Mouse (Mus musculus): Measurements from ENCODE around the gene Gm29554.
"Not testable (repeated sequence)": the region's sequence is repeated elsewhere in the genome, so short reads cannot be mapped to it uniquely, and the experiment has no call there.

Gm29554 gene

GRCm38 (mm10) chrY:12273632-12274031 is at the start of gene Gm29554:
TSS of gene Gm29554 (plus strand) at chrY:12273932.
- DNase-seq (ENCODE audit: low read depth, low spot score): not testable (repeated sequence)

All from A20 (cell line).